Mouse (Mus musculus) ES-Bruce4 (cell line): ENCODE measurements around the gene Sfxn5. TPM values are rescaled to one million over a fixed set of nuclear protein-coding genes. Genes with fewer than 3 reads are reported as not detected.
A peak's percentile ranks its signal among the peaks of the same experiment; 100 is the strongest.

Experiments used
- H3K27ac ChIP-seq: 2 replicates; pipeline ENCODE4 v1.5.1; 2012; ENCODE audit warnings: low read length, inconsistent platforms; ENCODE audit not compliant: insufficient read depth
- H3K27me3 ChIP-seq: 2 replicates; pipeline ENCODE4 v1.6.1; 2012; ENCODE audit warnings: mild to moderate bottlenecking, low read length, inconsistent platforms; ENCODE audit not compliant: control insufficient read depth, poor library complexity, insufficient read depth, severe bottlenecking
- H3K36me3 ChIP-seq: 2 replicates; pipeline ENCODE4 v1.6.1; 2012; ENCODE audit warnings: inconsistent platforms, mild to moderate bottlenecking, low read length, moderate library complexity; ENCODE audit not compliant: control insufficient read depth, poor library complexity, insufficient read depth, severe bottlenecking
- H3K4me1 ChIP-seq: one replicate; pipeline ENCODE4 v1.8.1; 2011; ENCODE audit warnings: low read length; ENCODE audit not compliant: control insufficient read depth, insufficient read depth
- H3K4me3 ChIP-seq: 2 replicates; pipeline ENCODE4 v1.5.1; 2011; ENCODE audit warnings: low read depth, mild to moderate bottlenecking, low read length
- H3K9ac ChIP-seq: 2 replicates; pipeline ENCODE4 v1.6.1; 2012; ENCODE audit warnings: low read depth, mild to moderate bottlenecking, inconsistent platforms; ENCODE audit not compliant: poor library complexity, severe bottlenecking
- H3K9me3 ChIP-seq: replicated peaks from 2 replicates; pipeline ENCODE4 v1.6.1; 2012; ENCODE audit warnings: mild to moderate bottlenecking, low read length, inconsistent platforms; ENCODE audit not compliant: control insufficient read depth, poor library complexity, insufficient read depth, severe bottlenecking
- CTCF ChIP-seq: IDR thresholded peaks from one replicate; pipeline ENCODE4 v1.8.1; 2011; ENCODE audit warnings: low read depth, low read length
- EP300 ChIP-seq: IDR thresholded peaks from 2 replicates; pipeline ENCODE4 v1.6.1; 2011; ENCODE audit warnings: low read depth, low read length; ENCODE audit not compliant: insufficient read depth
- POLR2A ChIP-seq: IDR thresholded peaks from one replicate; pipeline ENCODE4 v1.8.1; 2011; ENCODE audit warnings: low read length; ENCODE audit not compliant: insufficient read depth
- polyA plus RNA-seq: library from polyadenylated mRNA; stranded (reverse); fragments of >200 nt; gene quantifications from 2 replicates; pipeline ENCODE4 v1.2.4, GENCODE M21; 2011; ENCODE audit warnings: low read depth; ENCODE audit not compliant: missing spikeins, insufficient read depth, insufficient read length

Sfxn5 gene
- polyA plus RNA-seq, 1 experiment = 6.0 TPM

- Histone ChIP-seq H3K9me3 (no peaks in the 10 kb centered on the region), H3K4me3 (no peak overlapping the region), H3K36me3 (no peaks in the 10 kb centered on the region), H3K27me3 (no peaks in the 10 kb centered on the region), H3K9ac (no peak overlapping the region), H3K4me1 (peaks cover 2% of the 10 kb centered on the region), H3K27ac (no peak overlapping the region)
- TF ChIP-seq CTCF (peak; percentile 29), POLR2A (no peak), EP300 (no peak)
Measured at GRCm38 (mm10) chr6:85262865-85263515, 70.2 kb downstream of the Sfxn5 start.

- Histone ChIP-seq H3K36me3 (no peaks in the 10 kb centered on the region), H3K4me1 (peaks cover 2% of the 10 kb centered on the region), H3K27me3 (no peaks in the 10 kb centered on the region), H3K9me3 (no peaks in the 10 kb centered on the region), H3K27ac (no peak overlapping the region), H3K9ac (no peak overlapping the region), H3K4me3 (no peak overlapping the region)
- TF ChIP-seq CTCF = no peak
- no peak for TF ChIP-seq POLR2A
- no peak for TF ChIP-seq EP300
Measured at GRCm38 (mm10) chr6:85259094-85259630, 74.1 kb downstream of the Sfxn5 start.

GRCm38 (mm10) chr6:85255578-85255977 lies 77.6 kb downstream of the Sfxn5 start:
- H3K36me3 ChIP-seq = no peaks in the 10 kb centered on the region

GRCm38 (mm10) chr6:85253994-85254541 lies 79.2 kb downstream of the Sfxn5 start:
- Histone ChIP-seq H3K4me3 (no peak overlapping the region), H3K4me1 (peaks cover 5% of the 10 kb centered on the region), H3K27me3 (no peaks in the 10 kb centered on the region), H3K9me3 (no peaks in the 10 kb centered on the region), H3K36me3 (no peaks in the 10 kb centered on the region), H3K9ac (no peak overlapping the region), H3K27ac (no peak overlapping the region)
- TF ChIP-seq POLR2A = no peak

More at GRCm38 (mm10) chr6:85255578-85255977, 77.6 kb downstream of the Sfxn5 start:
- Histone ChIP-seq H3K9ac (no peak overlapping the region), H3K4me1 (peaks cover 5% of the 10 kb centered on the region), H3K27ac (no peak overlapping the region), H3K27me3 (no peaks in the 10 kb centered on the region), H3K9me3 (no peaks in the 10 kb centered on the region), H3K4me3 (no peak overlapping the region)
- no peak for TF ChIP-seq POLR2A
- 0 out of 2 replicates have a peak, but pooled peaks have one; percentile 50 for TF ChIP-seq EP300

GRCm38 (mm10) chr6:85253275-85253674 lies 79.9 kb downstream of the Sfxn5 start:
- no peak overlapping the region for H3K27ac ChIP-seq
- peaks cover 5% of the 10 kb centered on the region for H3K4me1 ChIP-seq
- H3K9me3 ChIP-seq = no peaks in the 10 kb centered on the region
- H3K27me3 ChIP-seq = no peaks in the 10 kb centered on the region
- H3K9ac ChIP-seq = no peak overlapping the region
- H3K36me3 ChIP-seq = no peaks in the 10 kb centered on the region
- TF ChIP-seq CTCF (no peak), EP300 (no peak), POLR2A (no peak)
- no peak overlapping the region for H3K4me3 ChIP-seq

GRCm38 (mm10) chr6:85252251-85253058 lies 80.8 kb downstream of the Sfxn5 start:
- Histone ChIP-seq H3K9me3 (no peaks in the 10 kb centered on the region), H3K4me1 (peaks cover 5% of the 10 kb centered on the region), H3K36me3 (no peaks in the 10 kb centered on the region), H3K27ac (no peak overlapping the region), H3K27me3 (no peaks in the 10 kb centered on the region), H3K4me3 (no peak overlapping the region), H3K9ac (no peak overlapping the region)
- TF ChIP-seq EP300 = no peak
- TF ChIP-seq POLR2A = no peak
- no peak for TF ChIP-seq CTCF
